Mouse (Mus musculus): ENCODE results near the gene Gm3500. TPM values are rescaled to one million over a fixed set of nuclear protein-coding genes. Genes with fewer than 3 reads are reported as not detected.
"Not testable (repeated sequence)": the region's sequence is repeated elsewhere in the genome, so short reads cannot be mapped to it uniquely, and the experiment has no call there.

The Gm3500 gene
- 0.50 and 0.56 TPM in 2 replicates for polyA plus RNA-seq (2014; fragmentation: Nextera tagmentation; extraction: Ambion mirVana)

DNA sequence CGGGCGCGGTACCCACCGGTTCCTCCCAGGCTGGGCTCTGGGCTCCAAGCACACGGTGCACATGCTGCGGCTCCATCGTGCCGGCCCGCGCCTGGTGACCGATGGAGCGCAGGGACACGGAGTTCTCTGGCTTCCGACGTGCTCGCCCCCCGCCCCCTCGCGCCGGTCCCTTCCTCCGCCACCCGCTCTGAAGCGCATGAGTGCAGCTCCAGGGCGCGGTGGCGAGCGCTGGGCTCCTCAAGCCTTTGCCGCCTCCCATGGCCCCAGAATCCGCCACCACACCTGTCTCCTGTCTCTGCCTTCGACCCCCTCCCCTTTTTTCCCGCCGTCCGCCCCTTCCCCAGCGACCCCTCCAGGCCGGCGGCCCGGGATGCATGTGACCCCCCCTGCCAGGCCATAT is at the start of gene Gm3500:
TSS of gene Gm3500 (minus strand) at position 101 of the 400 bp plus-strand sequence.
- not testable (repeated sequence) for H3K9ac ChIP-seq (ENCODE audit: low read length); DNase-seq (ENCODE audit: low spot score); H3K4me3 ChIP-seq (ENCODE audit: low read depth, low read length); H3K36me3 ChIP-seq (ENCODE audit: control insufficient read depth, insufficient read depth, low read length); H3K27ac ChIP-seq (ENCODE audit: low read depth, low read length); H3K4me2 ChIP-seq (ENCODE audit: low read length); H3K27me3 ChIP-seq (replicated peaks; ENCODE audit: control insufficient read depth, insufficient read depth, low read length); H3K9me3 ChIP-seq (replicated peaks; ENCODE audit: control insufficient read depth, low read length); H3K4me1 ChIP-seq (ENCODE audit: control insufficient read depth, insufficient read depth, low read length); ATAC-seq
- WGBS: no CpG with 5 or more reads among the region's 37 CpGs

DNA sequence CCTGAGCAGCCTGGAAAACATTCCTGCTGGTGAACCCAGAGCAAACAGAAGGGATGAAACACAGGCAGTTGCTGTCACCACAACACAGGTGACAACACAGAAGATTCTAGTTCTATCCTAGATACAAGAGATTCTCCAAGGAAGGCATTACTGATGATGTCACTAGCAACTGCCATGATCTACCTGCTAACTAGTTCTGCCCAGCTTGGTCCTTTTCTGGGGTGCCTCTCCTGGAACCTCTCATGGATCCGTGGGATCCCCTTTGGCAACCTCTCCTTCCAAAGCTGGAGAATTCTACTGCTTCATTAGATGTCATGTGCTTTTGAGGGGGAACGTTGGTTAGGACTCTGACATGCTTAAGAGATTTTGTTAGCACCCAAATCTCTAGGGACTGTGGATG is 54.0 kb downstream of the Gm3500 start, which contains the start of gene Gm3542:
TSS of gene Gm3542 (minus strand) at position 101 of the 400 bp plus-strand sequence.
- H3K27me3 ChIP-seq (replicated peaks; ENCODE audit: control insufficient read depth, insufficient read depth, low read length); H3K4me1 ChIP-seq (ENCODE audit: control insufficient read depth, insufficient read depth, low read length); H3K9ac ChIP-seq (ENCODE audit: low read length); H3K9me3 ChIP-seq (replicated peaks; ENCODE audit: control insufficient read depth, low read length); H3K27ac ChIP-seq (ENCODE audit: low read depth, low read length); H3K4me2 ChIP-seq (ENCODE audit: low read length); H3K36me3 ChIP-seq (ENCODE audit: control insufficient read depth, insufficient read depth, low read length); DNase-seq (ENCODE audit: low spot score); ATAC-seq; H3K4me3 ChIP-seq (ENCODE audit: low read depth, low read length): not testable (repeated sequence)
- WGBS: no CpG with 5 or more reads among the region's 2 CpGs

Other genes starting within 250 kb of the Gm3500 start
- gene Gm3317, start 224.5 kb downstream of the Gm3500 start, polyA plus RNA-seq (2014; fragmentation: Nextera tagmentation; extraction: Ambion mirVana): not detected in 2 replicates
- not detected in 2 replicates for gene Gm8271, start 203.3 kb downstream of the Gm3500 start, polyA plus RNA-seq (2014; fragmentation: Nextera tagmentation; extraction: Ambion mirVana)
- 0.18 TPM in 1 of 2 replicates, not detected in the other for gene Gm3526, start 128.5 kb downstream of the Gm3500 start, polyA plus RNA-seq (2014; fragmentation: Nextera tagmentation; extraction: Ambion mirVana)
- gene Gm3542, start 54.1 kb downstream of the Gm3500 start, polyA plus RNA-seq (2014; fragmentation: Nextera tagmentation; extraction: Ambion mirVana): not detected in 2 replicates
- gene Gm3194, start 66.4 kb upstream of the Gm3500 start, polyA plus RNA-seq (2014; fragmentation: Nextera tagmentation; extraction: Ambion mirVana): 0.50 TPM in 1 of 2 replicates, not detected in the other
- not detected in 2 replicates for gene Gm8246, start 88.8 kb upstream of the Gm3500 start, polyA plus RNA-seq (2014; fragmentation: Nextera tagmentation; extraction: Ambion mirVana)
- not detected in 2 replicates for gene Gm3187, start 95.2 kb upstream of the Gm3500 start, polyA plus RNA-seq (2014; fragmentation: Nextera tagmentation; extraction: Ambion mirVana)
- 11.8 and 12.3 TPM in 2 replicates for gene Gm3488, start 112.6 kb upstream of the Gm3500 start, polyA plus RNA-seq (2014; fragmentation: Nextera tagmentation; extraction: Ambion mirVana)
- not detected in 2 replicates for gene Gm3532, start 149.4 kb upstream of the Gm3500 start, polyA plus RNA-seq (2014; fragmentation: Nextera tagmentation; extraction: Ambion mirVana)
- not detected in 2 replicates for gene Gm8265, start 244.0 kb upstream of the Gm3500 start, polyA plus RNA-seq (2014; fragmentation: Nextera tagmentation; extraction: Ambion mirVana)

All from forebrain, embryonic 14.5 days (tissue).